In genomic region chr13:51567078-51567395, GRCm38 (mm10) we compare ENCODE assay signal across 8 mouse cellular contexts. TPM values are rescaled to one million over a fixed set of nuclear protein-coding genes. Genes with fewer than 3 reads are reported as not detected.
DNase-seq lines count a peak whose midpoint lies in the region; ATAC-seq and TF ChIP-seq lines count a peak whose summit lies in the region.

No protein-coding gene starts in this region.

- H3K27me3 ChIP-seq in embryonic facial prominence, embryonic 11.5 days (ENCODE audit: control insufficient read depth, insufficient read depth, low read length) = peaks cover 35% of the 10 kb centered on the region
- peaks cover 72% of the 10 kb centered on the region for H3K27me3 ChIP-seq in hindbrain, embryonic 10.5 days (ENCODE audit: insufficient read depth, poor library complexity, severe bottlenecking)
- H3K27me3 ChIP-seq in midbrain, embryonic 12.5 days = peaks cover 59% of the 10 kb centered on the region
- H3K27me3 ChIP-seq in thymus, adult 2 months (ENCODE audit: control insufficient read depth, insufficient read depth, low read length) = peaks cover 18% of the 10 kb centered on the region; the same call in 1 of the 2 replicates

- no peaks in the 10 kb centered on the region for H3K9me3 ChIP-seq in embryonic facial prominence, embryonic 11.5 days (replicated peaks; ENCODE audit: control insufficient read depth, low read length)
- H3K9me3 ChIP-seq in hindbrain, embryonic 10.5 days = no peaks in the 10 kb centered on the region
- no peaks in the 10 kb centered on the region for H3K9me3 ChIP-seq in midbrain, embryonic 12.5 days

- no peak for DNase-seq in layer of hippocampus, adult 2 months (ENCODE audit: low spot score in 2 of 2)
- DNase-seq in layer of hippocampus, adult 18-20 months (ENCODE audit: low spot score in 2 of 2) = no peak
- DNase-seq in embryonic facial prominence, embryonic 11.5 days (ENCODE audit: low spot score) = no peak
- no peak for DNase-seq in hindbrain, embryonic 10.5 days (ENCODE audit: low spot score)
- no peak for DNase-seq in Muller cell, postnatal 12 days (ENCODE audit: inconsistent ontology term)
- DNase-seq in thymus, adult 2 months = no peak

- H3K36me3 ChIP-seq in embryonic facial prominence, embryonic 11.5 days (replicated peaks; ENCODE audit: control insufficient read depth, insufficient read depth, low read depth, low read length) = no peaks in the 10 kb centered on the region
- 0 out of 2 replicates have a peak, but pooled peaks cover 3% of the 10 kb centered on the region for H3K36me3 ChIP-seq in hindbrain, embryonic 10.5 days
- no peaks in the 10 kb centered on the region for H3K36me3 ChIP-seq in midbrain, embryonic 12.5 days
- no peaks in the 10 kb centered on the region for H3K36me3 ChIP-seq in thymus, adult 2 months (ENCODE audit: control insufficient read depth, insufficient read depth, low read length)

- peak overlapping the region; percentile 95 for H3K27ac ChIP-seq in layer of hippocampus, adult 2 months
- no peak overlapping the region for H3K27ac ChIP-seq in embryonic facial prominence, embryonic 11.5 days (replicated peaks; ENCODE audit: low read depth, low read length)
- H3K27ac ChIP-seq in hindbrain, embryonic 10.5 days = peak overlapping the region; percentile 81
- no peak overlapping the region for H3K27ac ChIP-seq in midbrain, embryonic 12.5 days (replicated peaks)
- H3K27ac ChIP-seq in thymus, adult 2 months (ENCODE audit: control insufficient read depth, insufficient read depth, low read length) = no peak overlapping the region

- TF ChIP-seq POLR2A in thymus, adult 2 months (IDR thresholded peaks at IDR 0.05; ENCODE audit: control insufficient read depth, extremely low read depth, insufficient read depth, low read length, poor library complexity) = no peak

- peaks cover 6% of the 10 kb centered on the region for H3K4me1 ChIP-seq in embryonic facial prominence, embryonic 11.5 days (ENCODE audit: control insufficient read depth, insufficient read depth, low read length)
- H3K4me1 ChIP-seq in hindbrain, embryonic 10.5 days (replicated peaks) = peaks cover 54% of the 10 kb centered on the region
- H3K4me1 ChIP-seq in midbrain, embryonic 12.5 days = peaks cover 48% of the 10 kb centered on the region
- H3K4me1 ChIP-seq in thymus, adult 2 months (replicated peaks; ENCODE audit: control insufficient read depth, insufficient read depth, low read length) = no peaks in the 10 kb centered on the region

- no peak for TF ChIP-seq CTCF in layer of hippocampus, adult 2 months (conservative IDR thresholded peaks at IDR 0.05)
- no peak for TF ChIP-seq CTCF in thymus, adult 2 months (IDR thresholded peaks at IDR 0.05; ENCODE audit: borderline replicate concordance, control insufficient read depth, extremely low read depth, insufficient read depth, low read length, poor library complexity)

- ATAC-seq in embryonic facial prominence, embryonic 11.5 days (replicated peaks; ENCODE audit: insufficient number of reproducible peaks, low FRiP score, low TSS enrichment, low read depth) = no peak
- ATAC-seq in midbrain, embryonic 12.5 days (ENCODE audit: low FRiP score, low read depth) = no peak
- no peak for ATAC-seq in CD4-positive, CD25-positive, alpha-beta regulatory T cell, adult 4 months

- H3K4me3 ChIP-seq in layer of hippocampus, adult 2 months = peak overlapping the region; percentile 82
- peak overlapping the region; percentile 45 for H3K4me3 ChIP-seq in embryonic facial prominence, embryonic 11.5 days (ENCODE audit: low read depth, low read length)
- peak overlapping the region; percentile 72 for H3K4me3 ChIP-seq in hindbrain, embryonic 10.5 days
- peak overlapping the region; percentile 50 for H3K4me3 ChIP-seq in midbrain, embryonic 12.5 days
- H3K4me3 ChIP-seq in thymus, adult 2 months (ENCODE audit: control insufficient read depth, insufficient read depth, low read length) = no peak overlapping the region

- H3K9ac ChIP-seq in embryonic facial prominence, embryonic 11.5 days (replicated peaks; ENCODE audit: low read length) = peak overlapping the region; percentile 55
- H3K9ac ChIP-seq in midbrain, embryonic 12.5 days (replicated peaks) = peak overlapping the region; percentile 43

- WGBS in embryonic facial prominence, embryonic 11.5 days = 0% methylated on average over 24 of the region's 42 CpGs
- under 1% methylated on average over 42 of the region's 42 CpGs for WGBS in hindbrain, embryonic 10.5 days
- WGBS in midbrain, embryonic 12.5 days = under 1% methylated on average over 41 of the region's 42 CpGs
- 8% methylated on average over 42 of the region's 42 CpGs for WGBS in thymus, adult 2 months

- peak overlapping the region; percentile 92 for H3K4me2 ChIP-seq in embryonic facial prominence, embryonic 11.5 days (ENCODE audit: low read depth, low read length)
- peak overlapping the region; percentile 59 for H3K4me2 ChIP-seq in midbrain, embryonic 12.5 days (replicated peaks)

RNA-seq across cellular contexts. Expression of gene Shc3, which starts 2.2 kb away (rescaled TPM):
- 100 to 1,000 TPM; 120 to 127 TPM for total RNA-seq in layer of hippocampus, adult 2 months (2021)
- 100 to 1,000 TPM; 118 to 119 TPM for total RNA-seq in layer of hippocampus, adult 18-20 months (2021)
- 1.9 and 2.5 TPM in 2 replicates for polyA plus RNA-seq in embryonic facial prominence, embryonic 11.5 days (2014; fragmentation: Nextera tagmentation; extraction: Ambion mirVana)
- polyA plus RNA-seq in hindbrain, embryonic 10.5 days (2016; fragmentation: Nextera tagmentation; extraction: Ambion mirVana) = 1.9 and 3.2 TPM in 2 replicates
- polyA plus RNA-seq in midbrain, embryonic 12.5 days (2016; fragmentation: Nextera tagmentation; extraction: Ambion mirVana) = 7.9 and 8.3 TPM in 2 replicates
- polyA plus RNA-seq in thymus, adult 2 months (2012; rRNA removed) = 0.57 and 0.69 TPM in 2 replicates
- polyA plus RNA-seq in CD4-positive, CD25-positive, alpha-beta regulatory T cell, adult 4 months (2017; shearing (Covaris generic)) = not detected

Comparison
In these comparisons a context has a peak if more than half of its experiments do, and no peak if none do; other contexts are left out.
1. H3K27ac ChIP-seq: peak in layer of hippocampus, adult 2 months (single experiment) and hindbrain, embryonic 10.5 days (single experiment); none in embryonic facial prominence, embryonic 11.5 days (single experiment), midbrain, embryonic 12.5 days (single experiment) and thymus, adult 2 months (single experiment).